Mouse (Mus musculus): ENCODE measurements around the gene Snrpg.

The Snrpg gene

DNA sequence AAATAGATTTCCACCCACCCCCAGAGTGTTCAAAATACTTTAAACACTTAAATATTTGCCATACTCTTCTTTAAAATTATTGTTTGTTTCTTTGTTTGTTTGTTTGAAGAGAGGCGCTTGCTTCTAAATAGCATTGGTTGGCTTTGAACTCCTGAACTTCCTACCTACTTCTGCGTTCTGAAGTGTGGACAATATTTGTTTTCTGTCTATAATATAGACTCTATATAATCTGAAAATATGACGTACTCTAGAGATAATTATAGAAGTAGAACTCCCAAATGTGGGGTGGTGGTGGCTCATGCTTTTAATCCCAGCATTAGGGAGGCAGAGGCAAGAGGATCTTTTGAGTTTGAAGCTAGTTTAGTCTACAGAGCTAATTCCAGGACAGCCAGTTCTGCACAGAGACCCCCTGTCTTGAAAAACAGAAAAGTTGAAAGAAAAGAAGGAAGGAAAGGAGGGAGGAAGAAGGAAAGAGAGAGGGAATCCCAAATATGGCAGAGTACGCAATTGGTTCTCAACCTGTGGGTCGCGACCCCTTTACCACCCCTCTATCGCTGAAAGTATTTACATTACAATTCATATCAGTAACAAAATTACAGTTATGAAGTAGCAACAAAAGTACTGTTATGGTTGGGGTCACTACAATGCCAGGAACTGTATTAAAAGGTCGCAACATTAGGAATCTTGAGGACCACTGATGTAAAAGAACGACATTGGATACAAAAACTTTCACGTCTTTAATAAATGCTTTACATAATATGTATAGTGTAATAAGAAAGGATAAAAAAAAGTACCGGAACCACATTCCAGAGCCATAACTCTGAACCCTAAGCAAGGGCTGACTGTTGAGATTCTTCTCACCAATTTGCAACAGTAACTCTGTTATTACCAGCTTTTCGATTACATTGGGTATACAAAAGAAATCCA is 31.8 kb downstream of the Snrpg start:
- DNase-seq = no peak

DNA sequence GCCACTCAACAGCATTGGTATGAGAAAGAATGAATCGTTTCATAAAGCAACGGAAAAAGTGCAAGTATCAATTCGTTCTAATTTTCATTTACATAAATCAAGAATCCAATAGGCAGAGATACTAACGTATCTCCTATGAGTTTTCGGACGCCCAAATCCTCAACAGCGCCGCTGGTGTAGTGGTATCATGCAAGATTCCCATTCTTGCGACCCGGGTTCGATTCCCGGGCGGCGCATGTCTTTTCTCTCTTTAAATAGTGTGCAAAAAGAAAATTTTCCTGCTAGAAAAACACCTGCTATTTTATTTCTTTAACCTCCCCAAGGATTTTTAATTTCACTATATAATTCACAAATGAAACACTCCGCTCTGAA is 32.6 kb downstream of the Snrpg start:
- DNase-seq = peak; percentile 84

DNA sequence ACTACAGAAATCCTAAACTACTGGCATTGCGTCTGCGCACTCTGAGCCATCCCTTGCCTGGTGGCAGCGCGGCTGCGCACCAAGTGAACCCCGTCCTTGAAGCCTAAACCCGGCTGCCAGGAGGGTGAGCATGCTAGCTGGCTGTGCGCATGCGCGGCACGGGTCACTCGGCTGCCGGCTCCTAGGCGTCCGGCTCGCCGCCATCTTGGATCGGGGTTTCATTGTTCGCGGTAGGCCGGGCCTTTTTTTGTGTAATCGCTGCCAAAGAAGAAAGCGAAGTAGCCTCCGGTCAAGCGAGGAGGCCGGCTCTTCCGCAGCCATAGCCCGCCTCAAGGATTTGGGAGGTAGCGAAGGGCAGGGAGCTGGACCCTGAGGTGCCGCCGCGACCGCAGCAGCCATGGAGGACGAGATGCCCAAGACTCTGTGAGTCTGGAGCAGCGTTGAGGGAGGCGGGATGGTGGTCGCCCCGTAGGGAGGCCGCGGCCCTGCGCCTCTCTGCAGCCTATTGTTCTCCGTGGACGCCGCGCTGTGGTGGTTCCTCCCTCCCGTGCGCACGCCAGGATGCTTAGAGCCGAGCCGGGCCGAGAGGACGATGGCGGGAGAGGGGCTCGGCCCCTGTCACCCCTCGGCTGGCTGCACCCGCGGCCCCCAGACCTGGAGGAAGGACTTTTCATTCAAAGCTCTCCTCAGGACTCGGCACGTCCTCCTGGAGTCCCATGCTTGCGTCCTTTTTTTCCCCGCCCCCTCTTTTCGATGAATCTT is 33.2 kb downstream of the Snrpg start, which contains the start of gene Tia1:
Gene Tia1 (plus strand): TSS at position 120 of the 762 bp plus-strand sequence.
- peak; percentile 95 for DNase-seq

DNA sequence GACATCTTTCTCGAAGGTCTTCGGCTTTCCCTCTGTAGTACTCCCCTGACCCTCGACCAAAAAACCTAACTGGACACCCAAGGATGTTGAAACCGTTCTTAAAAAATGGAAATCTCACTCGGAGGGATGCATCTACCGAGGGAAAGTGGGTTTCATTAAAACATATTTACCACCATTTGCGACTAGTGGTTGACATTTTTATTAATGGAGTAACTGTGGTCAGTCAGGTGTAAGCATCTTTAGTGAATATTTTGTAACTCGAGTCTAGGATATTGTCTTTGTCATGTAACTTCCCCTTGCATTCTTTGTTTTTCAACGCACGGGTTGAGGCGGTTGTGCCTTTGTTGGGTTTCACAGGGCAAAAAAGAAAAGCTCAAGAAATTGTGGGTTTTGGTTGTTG is 33.9 kb downstream of the Snrpg start:
- peak; percentile 27 for DNase-seq

DNA sequence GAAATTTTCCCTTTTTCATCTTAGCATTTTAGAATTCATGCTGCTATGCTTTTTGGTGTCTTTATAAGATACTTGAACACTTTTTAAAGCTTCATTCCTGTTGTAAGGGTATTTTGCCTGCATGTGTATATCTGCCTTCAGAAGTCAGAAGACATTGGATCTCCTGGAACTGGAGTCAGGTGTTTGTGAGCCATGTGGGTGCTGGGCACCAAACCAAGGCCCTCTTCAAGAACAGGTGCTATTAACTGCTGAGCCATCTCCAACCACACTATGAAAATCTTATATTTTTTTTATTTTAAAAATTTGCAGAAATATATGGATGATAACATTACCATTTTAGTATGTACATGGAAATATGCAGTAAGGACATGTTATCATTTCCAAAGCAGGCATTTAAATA is 35.2 kb downstream of the Snrpg start:
- no peak for DNase-seq

DNA sequence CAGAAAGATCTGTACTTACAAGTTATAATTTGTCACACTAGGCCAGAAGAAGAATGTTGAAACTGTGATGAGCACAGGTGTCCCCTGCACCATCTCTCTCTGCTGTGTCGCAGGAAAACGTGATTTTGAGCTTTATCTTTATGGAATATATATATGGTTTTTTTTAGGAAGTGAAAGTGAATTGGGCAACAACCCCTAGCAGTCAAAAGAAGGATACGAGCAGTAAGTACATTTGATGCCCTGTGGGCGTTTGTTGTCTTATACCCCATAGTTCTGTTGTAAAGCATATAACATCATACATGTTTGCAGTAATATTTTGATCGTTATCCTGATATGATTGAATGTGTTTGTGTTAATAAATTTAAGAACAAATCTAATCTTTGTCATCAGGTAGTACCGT is 47.6 kb downstream of the Snrpg start:
- no peak for DNase-seq

DNA sequence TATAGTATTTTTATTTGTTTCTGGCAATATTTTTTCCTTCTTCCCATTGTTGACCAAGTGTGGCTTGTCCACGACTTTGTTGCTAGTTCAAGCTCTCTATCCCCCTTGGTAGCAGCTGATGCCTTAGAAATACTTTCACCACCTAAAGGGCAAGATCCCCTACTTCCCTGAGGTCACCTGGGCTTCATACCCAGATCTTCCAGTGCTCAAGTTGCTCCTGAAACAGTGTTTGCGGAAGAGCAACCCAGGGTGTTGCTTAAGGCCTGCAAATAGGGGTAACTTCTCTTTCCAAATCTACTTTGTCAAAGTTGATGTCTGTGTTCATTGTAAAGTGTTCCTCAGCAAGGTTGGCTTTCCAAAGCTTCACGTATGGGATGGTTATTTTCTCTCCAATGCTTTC is 48.1 kb downstream of the Snrpg start:
- DNase-seq = no peak

DNA sequence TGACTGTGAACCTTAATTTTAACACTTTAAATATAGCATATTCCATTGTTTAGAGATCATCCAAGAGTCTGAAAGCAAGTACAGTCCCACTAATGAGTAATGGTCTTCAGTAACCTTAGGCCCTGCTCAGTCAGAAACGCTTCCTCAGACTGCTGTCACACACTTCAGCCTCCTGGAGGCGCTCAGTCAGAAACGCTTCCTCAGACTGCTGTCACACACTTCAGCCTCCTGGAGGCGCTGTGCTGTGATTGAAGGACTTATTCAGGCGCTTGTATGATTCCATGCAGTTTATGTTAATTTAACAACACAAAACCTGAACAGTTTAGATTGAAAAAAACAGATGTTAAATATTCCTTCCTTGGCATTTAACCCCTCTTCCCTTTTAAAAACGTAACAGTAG is 49.4 kb downstream of the Snrpg start:
- DNase-seq = no peak

DNA sequence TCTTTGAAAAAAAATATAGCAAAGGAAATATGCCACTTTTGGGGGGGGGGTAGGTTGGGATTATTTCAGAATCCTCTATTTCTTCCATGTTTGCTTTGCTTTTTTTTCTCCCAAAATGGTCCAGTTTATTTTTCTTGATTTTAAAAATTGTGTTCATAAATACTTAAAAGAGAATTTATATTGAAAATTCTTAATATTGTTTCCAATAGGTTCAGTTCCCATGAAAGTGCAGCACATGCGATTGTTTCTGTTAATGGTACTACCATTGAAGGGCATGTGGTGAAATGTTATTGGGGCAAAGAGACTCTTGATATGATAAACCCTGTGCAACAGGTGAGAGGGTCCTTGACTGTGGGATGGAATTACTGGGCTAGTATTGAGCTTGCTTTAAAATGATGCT is 55.3 kb downstream of the Snrpg start, which contains the start of gene Gm44790:
Gene Gm44790 (plus strand): TSS at position 301 of the 400 bp plus-strand sequence.
- DNase-seq = no peak

All from thymus, postnatal 25 days (tissue).